Mouse (Mus musculus) liver, embryonic 14.5 days (tissue): ENCODE measurements around the gene Fbln7.

Source experiments
- CTCF ChIP-seq: IDR thresholded peaks from 2 replicates; pipeline ENCODE4 v1.5.1; 2016; ENCODE audit warnings: antibody characterized with exemption, low read depth, control low read depth
- EP300 ChIP-seq: IDR thresholded peaks from 2 replicates; pipeline ENCODE4 v1.6.1; 2016; ENCODE audit warnings: antibody characterized with exemption, low read depth

GRCm38 (mm10) chr2:128832611-128833010, 30.2 kb upstream of the Fbln7 start:
- TF ChIP-seq CTCF (no peak), EP300 (no peak)
